Mouse (Mus musculus): ENCODE measurements at regions not wholly inside any gene's neighbourhood (a gene's known extent, or its start where the extent isn't known, plus 50 kb on each side); places are given as distances from the start of the nearest gene placed in this dataset.
A peak's percentile ranks its signal among the peaks of the same experiment; 100 is the strongest.

DNA sequence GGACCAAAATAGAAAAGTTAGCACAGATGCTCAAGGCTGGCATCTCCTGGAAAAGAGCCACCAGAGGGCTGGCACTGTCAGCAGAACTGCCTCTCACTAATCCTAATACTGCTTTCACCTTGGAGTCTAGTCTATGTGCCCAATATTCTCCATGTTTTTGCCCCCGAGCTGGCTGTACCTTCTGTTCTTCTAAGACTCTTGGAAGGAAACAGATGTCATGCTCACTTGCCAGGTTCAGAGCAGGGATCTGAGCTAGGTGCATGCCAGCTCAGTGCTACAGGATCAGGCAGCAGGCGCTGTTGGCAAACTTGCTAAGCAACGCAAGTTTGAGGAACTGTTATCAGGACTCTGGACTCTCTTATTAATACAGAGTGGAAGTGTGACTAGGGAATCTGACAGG, 924.6 kb downstream of the Tbl1xr1 start:
- DNase-seq (ENCODE audit: low spot score in 2 of 2): peak; percentile 7 to 13

DNA sequence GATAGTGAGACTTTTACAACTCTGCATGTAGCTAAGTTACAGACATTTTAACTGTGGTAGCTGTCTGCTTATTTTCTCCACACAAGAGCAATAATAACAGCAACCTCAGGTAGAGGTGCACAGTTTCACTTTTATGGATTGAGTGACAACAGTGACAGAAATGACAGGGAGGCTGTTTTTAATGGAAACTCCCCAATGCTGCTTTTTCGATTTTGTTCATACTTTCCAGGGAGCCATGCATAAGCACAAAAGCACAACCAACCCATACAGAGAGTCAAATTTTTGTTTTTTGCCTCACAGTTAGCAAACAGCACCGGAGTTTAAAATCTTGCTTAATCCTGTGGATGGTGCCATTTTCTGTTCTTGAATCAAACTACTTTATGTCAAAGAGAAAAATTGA, 955.6 kb downstream of the Tbl1xr1 start:
- no peak for DNase-seq (ENCODE audit: low spot score in 2 of 2)

DNA sequence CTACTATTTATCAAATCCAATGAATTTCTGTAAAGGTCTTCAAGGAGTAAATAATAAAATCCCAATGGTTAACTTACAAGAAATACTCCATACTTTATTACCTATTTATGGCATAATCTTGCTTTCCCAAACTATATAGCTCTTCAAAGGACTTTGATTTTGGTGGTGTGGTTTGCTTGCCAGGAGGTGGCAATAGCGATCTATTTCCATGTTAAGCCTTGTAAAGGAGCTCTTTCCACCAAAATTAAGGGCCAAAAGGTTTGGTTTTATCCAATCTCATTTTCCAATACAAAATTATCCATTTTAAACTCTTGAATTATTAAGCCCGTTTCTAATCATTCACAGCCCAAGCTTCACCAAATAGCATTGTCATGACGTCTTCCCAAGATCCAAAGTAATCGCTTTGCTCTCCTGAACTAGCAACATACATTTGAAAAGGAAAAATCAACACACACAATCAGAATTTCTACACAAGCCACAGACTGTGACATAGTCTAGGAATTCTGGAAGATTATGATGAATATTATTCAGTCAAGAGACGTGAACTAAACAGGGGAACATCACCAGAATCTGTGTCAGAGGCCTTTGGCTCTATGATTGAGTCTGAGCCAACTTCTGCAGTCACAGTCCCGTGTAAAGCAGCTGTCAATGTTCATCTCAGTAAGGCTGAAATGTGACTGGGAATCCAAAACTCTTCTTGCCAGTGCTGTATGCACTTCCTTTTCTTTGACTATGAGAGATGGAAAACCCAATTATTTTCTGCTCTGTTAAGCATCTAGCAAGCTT, 986.9 kb downstream of the Tbl1xr1 start:
- no peak for DNase-seq (ENCODE audit: low spot score in 2 of 2)

DNA sequence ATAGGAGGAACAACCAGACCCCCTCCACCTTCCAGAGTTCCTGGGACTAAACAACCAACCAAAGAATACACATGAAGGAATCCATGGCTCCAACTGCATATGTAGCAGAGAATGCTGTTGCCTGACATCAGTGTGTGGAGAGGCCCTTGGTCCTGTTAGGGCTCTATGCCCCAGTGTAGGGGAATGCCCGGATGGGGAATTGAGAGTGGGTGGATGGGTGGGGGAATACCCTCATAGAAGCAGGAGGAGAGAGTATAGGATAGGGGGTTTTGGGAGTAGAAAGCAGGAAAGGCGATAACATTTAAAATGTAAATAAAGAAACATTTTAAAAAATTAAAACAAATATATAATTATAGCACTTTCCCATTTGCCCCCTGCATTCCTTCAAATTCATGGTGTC, 995.0 kb downstream of the Tbl1xr1 start:
- DNase-seq (ENCODE audit: low spot score in 2 of 2): no peak
